Mouse (Mus musculus): ENCODE measurements around the gene Socs5.

Gene Socs5

GRCm38 (mm10) chr17:87108507-87109292 is 1.2 kb downstream of the Socs5 start:
- no peak for DNase-seq (ENCODE audit: low spot score)

- DNase-seq (ENCODE audit: low spot score), result no peak
Measured at GRCm38 (mm10) chr17:87109504-87109903, 2.0 kb downstream of the Socs5 start.

GRCm38 (mm10) chr17:87112852-87113592 is 5.5 kb downstream of the Socs5 start:
- no peak for DNase-seq (ENCODE audit: low spot score)

- no peak for DNase-seq (ENCODE audit: low spot score)
Measured at GRCm38 (mm10) chr17:87115615-87116014, 8.1 kb downstream of the Socs5 start.

GRCm38 (mm10) chr17:87118966-87119526 is 11.6 kb downstream of the Socs5 start:
- no peak for DNase-seq (ENCODE audit: low spot score)

- DNase-seq (ENCODE audit: low spot score), result no peak
Measured at GRCm38 (mm10) chr17:87125344-87125743, 17.9 kb downstream of the Socs5 start.

- no peak for DNase-seq (ENCODE audit: low spot score)
Measured at GRCm38 (mm10) chr17:87132258-87132657, 24.8 kb downstream of the Socs5 start.

- DNase-seq (ENCODE audit: low spot score), result no peak
Measured at GRCm38 (mm10) chr17:87133823-87134222, 26.3 kb downstream of the Socs5 start.

- DNase-seq (ENCODE audit: low spot score), result no peak
Measured at GRCm38 (mm10) chr17:87134631-87135030, 27.2 kb downstream of the Socs5 start.

GRCm38 (mm10) chr17:87135741-87136140 is 28.3 kb downstream of the Socs5 start:
- no peak for DNase-seq (ENCODE audit: low spot score)

- no peak for DNase-seq (ENCODE audit: low spot score)
Measured at GRCm38 (mm10) chr17:87141188-87141935, 33.9 kb downstream of the Socs5 start.

- no peak for DNase-seq (ENCODE audit: low spot score)
Measured at GRCm38 (mm10) chr17:87142271-87142670, 34.8 kb downstream of the Socs5 start.

GRCm38 (mm10) chr17:87143186-87143585 is 35.7 kb downstream of the Socs5 start:
- DNase-seq (ENCODE audit: low spot score), result no peak

- DNase-seq (ENCODE audit: low spot score), result no peak
Measured at GRCm38 (mm10) chr17:87146415-87147021, 39.0 kb downstream of the Socs5 start.

- no peak for DNase-seq (ENCODE audit: low spot score)
Measured at GRCm38 (mm10) chr17:87149762-87150161, 42.3 kb downstream of the Socs5 start.

GRCm38 (mm10) chr17:87152984-87153383 is 45.5 kb downstream of the Socs5 start:
- DNase-seq (ENCODE audit: low spot score), result no peak

- no peak for DNase-seq (ENCODE audit: low spot score)
Measured at GRCm38 (mm10) chr17:87155664-87156063, 48.2 kb downstream of the Socs5 start.

GRCm38 (mm10) chr17:87157739-87158138 is 50.3 kb downstream of the Socs5 start:
- no peak for DNase-seq (ENCODE audit: low spot score)

GRCm38 (mm10) chr17:87158597-87158996 is 51.1 kb downstream of the Socs5 start:
- no peak for DNase-seq (ENCODE audit: low spot score)

GRCm38 (mm10) chr17:87160270-87160669 is 52.8 kb downstream of the Socs5 start:
- no peak for DNase-seq (ENCODE audit: low spot score)

GRCm38 (mm10) chr17:87164312-87164922 is 56.9 kb downstream of the Socs5 start:
- no peak for DNase-seq (ENCODE audit: low spot score)

Data from ovary, postnatal 14 days (tissue).